Mouse (Mus musculus) ZHBTc4 (cell line): ENCODE results near the gene Srpr.

ENCODE experiments used
- DNase-seq: peaks from one replicate; pipeline ENCODE4 v3.0.0-alpha.2; 2011; ENCODE audit warnings: low read depth, low spot score

Srpr gene

GRCm38 (mm10) chr9:35199772-35200471, at the start of gene Srpr, which contains the start of gene Tirap:
TSS of gene Srpr (plus strand) at chr9:35200175.
TSS of gene Tirap (minus strand) at chr9:35200291.
- peak; percentile 92 for DNase-seq

DNA sequence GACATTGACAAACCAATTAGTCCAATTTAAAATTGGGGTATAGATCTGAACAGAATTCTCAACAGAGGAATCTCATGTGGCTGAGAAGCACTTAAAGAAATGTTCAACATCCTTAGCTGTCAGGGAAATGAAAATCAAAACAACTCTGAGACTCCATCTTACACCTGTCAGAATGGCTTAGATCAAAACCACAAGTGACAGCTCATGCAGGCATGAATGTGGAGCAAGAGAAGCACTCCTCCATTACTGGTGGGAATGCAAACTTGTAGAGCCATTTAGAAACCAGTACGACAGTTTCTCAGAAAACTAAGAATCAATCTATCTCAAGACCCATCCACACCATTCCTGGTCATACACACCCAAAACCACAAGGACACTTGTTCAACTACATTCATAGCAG, 47.1 kb upstream of the Srpr start:
- DNase-seq = no peak

- no peak for DNase-seq
Observed at GRCm38 (mm10) chr9:35156002-35156710, 43.8 kb upstream of the Srpr start.

DNA sequence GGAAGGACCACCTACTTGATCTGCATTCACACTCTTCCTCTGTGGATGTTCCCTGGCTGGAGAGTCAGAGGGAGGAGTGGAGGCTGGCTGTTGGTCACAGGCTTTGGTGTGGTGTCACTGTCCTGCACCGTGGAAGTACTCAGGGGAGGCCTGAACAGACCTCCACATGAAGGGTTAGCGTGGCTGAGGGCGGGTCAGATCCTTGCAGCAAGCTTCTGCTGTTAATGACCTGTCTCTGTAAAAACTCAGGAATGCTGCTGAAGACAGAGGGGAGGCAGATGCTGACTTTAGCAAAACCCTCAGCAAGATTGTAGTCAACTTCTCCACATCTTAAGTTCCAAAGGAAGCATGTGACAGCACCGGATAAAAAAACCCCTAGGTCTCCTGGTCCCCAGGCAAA, 43.1 kb upstream of the Srpr start:
- no peak for DNase-seq

- no peak for DNase-seq
Observed at GRCm38 (mm10) chr9:35158477-35158876, 41.5 kb upstream of the Srpr start.

DNA sequence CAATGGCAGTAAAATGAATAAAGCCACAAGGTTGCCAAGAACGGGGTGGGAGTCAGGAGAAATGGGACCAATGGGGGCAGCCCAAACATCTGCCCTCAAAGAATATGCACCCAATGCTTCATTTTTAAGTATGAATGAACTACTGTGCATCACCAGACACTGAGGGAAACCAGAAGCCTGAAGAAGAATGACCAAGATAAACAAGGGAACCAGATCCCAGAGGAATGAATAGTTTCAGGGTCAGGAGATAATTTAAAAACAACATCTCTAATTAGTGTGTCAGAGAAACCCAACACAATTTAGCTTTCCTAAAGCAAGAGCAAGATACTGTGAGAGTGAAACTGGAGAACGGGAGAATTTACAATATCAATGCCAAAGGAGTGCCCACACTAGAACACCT, 39.3 kb upstream of the Srpr start:
- DNase-seq = no peak

DNA sequence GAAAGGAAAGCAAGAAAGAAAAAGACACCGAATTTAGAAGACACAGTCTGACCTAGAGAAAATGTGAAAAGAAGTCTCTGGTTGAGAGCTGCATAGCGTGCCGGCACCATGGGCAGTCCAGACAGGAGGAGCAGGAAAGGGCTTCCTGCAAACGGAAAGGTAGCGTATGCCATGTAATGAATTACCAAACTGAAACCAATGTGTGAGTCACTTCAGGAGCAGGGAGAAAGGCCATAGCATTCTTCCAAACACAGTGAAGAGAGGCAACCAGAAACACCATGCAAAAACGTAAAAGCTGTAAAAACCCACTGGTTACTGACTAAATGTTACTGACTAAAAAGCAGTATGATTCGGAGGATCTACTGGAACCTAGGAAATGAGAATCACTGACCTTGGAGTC, 38.3 kb upstream of the Srpr start:
- DNase-seq = no peak

DNA sequence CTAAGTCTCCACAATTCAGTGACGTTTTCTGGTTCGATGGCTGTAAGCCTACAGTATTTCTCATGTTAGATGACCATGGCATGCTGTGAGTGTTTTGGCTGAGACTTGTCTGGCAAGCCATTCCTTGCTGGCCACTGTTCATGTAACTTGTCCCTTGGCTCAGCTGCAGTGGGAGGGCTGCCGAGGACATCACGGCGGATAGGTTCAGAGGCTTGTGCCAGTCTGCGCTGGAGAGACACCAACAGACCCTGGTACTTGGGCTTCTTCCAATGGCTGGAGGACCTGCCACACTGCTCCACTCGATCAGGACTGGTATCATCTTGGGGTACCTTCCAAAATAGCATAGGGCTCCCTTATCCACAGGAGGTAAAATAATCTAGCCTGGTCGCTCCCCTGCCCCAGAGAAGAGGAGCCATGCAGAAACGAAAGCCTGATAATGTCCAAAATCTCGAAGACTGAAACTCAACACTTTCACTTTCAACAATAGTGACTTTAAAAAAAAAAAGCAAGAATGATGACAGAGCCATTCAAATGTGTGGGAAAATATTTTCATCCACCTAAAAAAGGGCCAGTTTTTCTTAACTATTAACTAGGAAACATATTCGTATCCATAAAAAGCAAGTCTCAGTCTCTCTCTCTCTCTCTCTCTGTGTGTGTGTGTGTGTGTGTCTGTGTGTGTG, 36.8 kb upstream of the Srpr start:
- DNase-seq = no peak

DNA sequence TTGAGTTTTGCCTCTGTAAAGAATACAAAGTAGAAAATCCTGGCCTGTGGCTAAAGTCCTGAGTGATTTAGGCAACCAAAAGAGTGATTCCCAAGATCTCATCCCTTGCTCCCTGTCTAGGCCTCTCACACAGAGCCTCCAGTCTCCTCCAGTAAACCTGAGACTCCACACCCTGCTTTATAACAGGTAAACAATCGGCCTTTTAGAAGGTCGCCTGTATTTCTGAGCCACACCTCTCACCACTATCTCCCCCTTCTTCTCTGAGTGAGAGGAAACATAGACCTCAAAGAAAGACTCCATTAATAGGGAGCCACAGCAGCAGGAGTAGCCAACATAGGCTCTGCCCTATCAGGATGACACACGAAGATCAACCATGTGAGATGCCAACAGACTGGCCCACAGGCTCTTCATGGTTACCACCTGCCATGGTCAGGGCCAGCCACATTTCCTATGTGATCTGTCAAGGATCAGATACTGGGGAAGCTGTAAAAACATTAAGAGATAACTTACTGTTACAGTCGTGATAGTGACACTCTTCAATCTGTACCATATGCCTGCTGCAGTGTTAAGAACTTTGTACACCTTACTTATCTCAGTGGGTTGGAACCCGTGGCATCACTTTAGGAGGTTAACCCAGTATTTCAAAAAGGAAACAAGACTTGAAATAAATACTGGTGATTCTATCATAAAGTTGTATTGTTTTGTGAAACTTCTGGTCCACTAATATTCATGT, 35.7 kb upstream of the Srpr start:
- DNase-seq = no peak

DNA sequence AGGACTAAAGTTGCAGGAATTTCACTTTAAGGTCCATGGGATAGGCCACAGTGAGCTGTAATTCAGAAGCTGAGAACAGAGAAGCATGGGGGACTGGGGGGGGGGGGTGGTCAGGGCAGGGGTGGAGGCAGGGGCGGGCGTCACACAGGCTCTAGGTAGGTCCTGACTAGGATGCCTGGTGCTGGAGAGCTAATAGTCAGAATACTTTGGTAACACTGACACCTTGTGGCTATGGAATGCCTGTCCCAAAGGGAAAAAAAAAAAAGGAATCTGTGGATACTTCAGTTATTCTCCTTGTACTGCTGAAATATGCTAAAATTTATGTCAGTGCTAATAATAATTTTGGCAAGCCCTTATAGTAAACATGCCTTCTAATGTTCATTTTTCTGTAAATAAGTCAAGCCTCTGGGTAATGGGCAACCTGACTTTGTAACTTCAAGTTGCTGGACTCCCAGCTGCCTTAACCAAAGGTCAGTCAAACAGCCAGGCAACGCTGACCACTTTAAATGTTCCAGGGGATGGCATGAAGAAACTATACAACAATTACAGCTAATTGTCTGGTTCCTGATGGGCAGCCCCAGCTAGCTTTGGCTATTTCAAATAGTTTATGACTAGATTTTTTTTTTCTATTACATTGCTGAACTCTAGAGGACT, 33.7 kb upstream of the Srpr start:
- peak; percentile 36 for DNase-seq

DNA sequence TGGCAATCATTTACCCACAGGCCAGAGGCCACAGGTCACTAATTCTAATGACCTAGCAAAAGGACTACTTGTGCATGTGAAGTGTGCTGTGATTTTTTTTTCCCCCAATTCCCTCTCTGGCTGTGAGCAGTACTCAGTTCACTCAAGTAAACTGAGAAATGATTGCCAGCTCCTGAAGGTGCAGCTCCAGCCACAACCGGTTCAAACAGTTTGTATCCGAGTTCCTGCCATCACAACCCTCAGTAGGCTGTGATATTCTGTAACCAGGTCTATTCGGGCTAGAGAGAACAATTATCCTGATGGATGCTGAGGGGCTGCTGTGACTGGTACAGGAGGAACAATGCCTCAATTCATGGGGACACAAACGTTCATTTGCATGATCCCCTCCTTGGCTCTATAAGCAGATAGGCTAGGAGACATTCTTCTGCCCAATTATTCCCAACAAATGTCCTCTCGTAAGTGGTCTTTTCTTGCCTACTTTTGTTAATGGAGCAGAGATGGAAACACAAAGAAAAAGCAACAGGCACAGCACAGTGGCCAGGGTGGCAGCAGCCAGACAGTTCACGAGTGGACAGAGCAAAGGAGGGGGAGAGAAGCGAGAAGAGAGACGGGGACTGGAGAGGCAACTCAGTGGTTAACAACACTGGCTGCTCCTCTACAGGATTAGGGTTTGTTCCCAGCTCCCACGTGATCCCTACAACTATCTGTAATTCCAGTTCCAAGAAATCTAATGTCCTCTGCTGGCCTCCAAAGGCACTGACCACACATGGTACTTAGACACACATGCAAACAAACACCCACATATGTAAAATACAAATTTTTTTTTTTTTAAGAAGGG, 33.0 kb upstream of the Srpr start:
- DNase-seq = no peak

DNA sequence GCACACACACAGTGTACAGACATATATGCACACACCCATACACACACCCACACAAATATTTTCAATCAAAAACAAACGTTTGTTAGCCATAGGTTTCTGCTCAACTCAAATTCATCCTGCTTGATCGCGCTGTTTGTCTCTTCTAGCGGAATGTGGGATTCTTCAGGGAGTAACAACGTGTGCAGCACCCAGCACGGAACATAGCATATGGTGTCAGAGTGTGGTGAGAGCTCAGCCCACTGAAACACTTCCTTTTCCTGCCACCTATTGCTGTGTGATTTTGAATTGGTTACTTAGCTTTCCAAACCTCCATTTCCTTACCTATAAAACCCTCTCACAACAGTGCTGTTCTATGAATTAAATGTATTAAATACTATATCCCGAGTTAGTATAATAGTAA, 29.9 kb upstream of the Srpr start:
- DNase-seq = no peak

- DNase-seq = no peak
Observed at GRCm38 (mm10) chr9:35173331-35173730, 26.6 kb upstream of the Srpr start.

GRCm38 (mm10) chr9:35175251-35176123, 24.5 kb upstream of the Srpr start, which contains the start of gene Dcps:
TSS of gene Dcps (minus strand) at chr9:35176061.
- peak; percentile 94 for DNase-seq

GRCm38 (mm10) chr9:35176124-35176659, 23.8 kb upstream of the Srpr start:
- no peak for DNase-seq

DNA sequence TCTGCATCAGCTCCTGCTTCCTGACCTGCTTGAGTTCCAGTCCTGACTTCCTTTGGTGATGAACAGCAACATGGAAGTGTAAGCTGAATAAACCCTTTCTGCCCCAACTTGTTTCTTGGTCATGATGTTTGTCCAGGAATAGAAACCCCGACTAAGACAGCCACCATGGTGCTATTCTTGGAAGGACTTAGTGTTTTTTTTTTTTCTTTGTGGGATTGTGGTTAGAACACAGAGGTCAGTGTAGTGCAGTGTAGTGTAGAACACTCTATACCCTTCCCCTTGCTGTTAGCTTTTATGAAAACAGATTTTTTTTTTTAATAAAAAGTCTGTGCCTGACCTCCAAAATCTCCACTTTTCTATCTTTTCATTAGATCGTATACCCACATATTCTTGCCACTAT, 17.1 kb upstream of the Srpr start:
- DNase-seq = no peak

DNA sequence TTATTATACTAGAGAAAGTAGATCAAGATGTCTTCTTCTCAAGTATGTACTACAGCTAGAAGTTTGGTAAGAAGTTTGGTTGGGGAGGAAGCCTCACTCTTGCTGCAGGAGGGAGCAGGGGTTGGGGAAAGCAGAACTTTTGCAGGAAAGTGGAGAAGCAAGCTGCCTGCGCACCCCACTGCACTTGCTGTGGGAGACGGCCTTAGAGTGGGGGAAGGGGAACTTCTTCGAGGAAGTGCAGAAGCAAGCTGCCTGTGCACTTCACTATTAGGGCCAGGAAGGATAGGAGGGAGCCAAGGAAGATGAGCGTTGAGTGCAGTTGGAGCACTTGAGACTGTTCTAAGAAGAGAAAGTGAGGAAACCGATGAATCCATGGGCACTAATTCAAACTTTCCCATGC, 16.6 kb upstream of the Srpr start:
- no peak for DNase-seq

- peak; percentile 71 for DNase-seq
Observed at GRCm38 (mm10) chr9:35186430-35186829, 13.5 kb upstream of the Srpr start.

GRCm38 (mm10) chr9:35187351-35187903, 12.5 kb upstream of the Srpr start:
- no peak for DNase-seq
